Mouse (Mus musculus) spleen, postnatal 4 days (tissue): ENCODE results near the gene Tuba1a.

Experiments
- DNase-seq, 2 experiments: peaks; one replicate each; pipeline ENCODE4 v3.0.0; 2022; ENCODE audit warnings: low spot score in 2 of 2

Tuba1a gene

GRCm38 (mm10) chr15:98953401-98954356 is at the start of gene Tuba1a, which contains the start of gene Gm49450:
Tuba1a (minus strand) TSS chr15:98953703.
Gm49450 (minus strand) TSS chr15:98953551.
- peak in 1 of 2 experiments; percentile 77 for DNase-seq

GRCm38 (mm10) chr15:99001451-99001931 is 48.0 kb upstream of the Tuba1a start:
- DNase-seq, result no peak

- peak; percentile 57 to 79 for DNase-seq
Measured at GRCm38 (mm10) chr15:99000535-99001283, 47.2 kb upstream of the Tuba1a start.

- DNase-seq, result no peak
Measured at GRCm38 (mm10) chr15:98998775-98999157, 45.3 kb upstream of the Tuba1a start.

GRCm38 (mm10) chr15:98997938-98998774 is 44.7 kb upstream of the Tuba1a start:
- no peak for DNase-seq

GRCm38 (mm10) chr15:98996840-98997239 is 43.3 kb upstream of the Tuba1a start:
- DNase-seq, result no peak

- DNase-seq, result no peak
Measured at GRCm38 (mm10) chr15:98994957-98995520, 41.5 kb upstream of the Tuba1a start.

GRCm38 (mm10) chr15:98993865-98994264 is 40.4 kb upstream of the Tuba1a start:
- peak; percentile 88 to 97 for DNase-seq

GRCm38 (mm10) chr15:98993093-98993793 is 39.7 kb upstream of the Tuba1a start:
- DNase-seq, result peak; percentile 94 to 99

- peak; percentile 30 to 63 for DNase-seq
Measured at GRCm38 (mm10) chr15:98992086-98992912, 38.8 kb upstream of the Tuba1a start.

GRCm38 (mm10) chr15:98991540-98992050 is 38.1 kb upstream of the Tuba1a start:
- no peak for DNase-seq

- DNase-seq, result no peak
Measured at GRCm38 (mm10) chr15:98990669-98991539, 37.4 kb upstream of the Tuba1a start.

GRCm38 (mm10) chr15:98989701-98990430 is 36.4 kb upstream of the Tuba1a start:
- no peak for DNase-seq

- DNase-seq, result no peak
Measured at GRCm38 (mm10) chr15:98988787-98989186, 35.3 kb upstream of the Tuba1a start.

- DNase-seq, result no peak
Measured at GRCm38 (mm10) chr15:98987661-98988181, 34.2 kb upstream of the Tuba1a start.

- no peak for DNase-seq
Measured at GRCm38 (mm10) chr15:98987077-98987630, 33.7 kb upstream of the Tuba1a start.
